Mouse (Mus musculus) effector memory CD4-positive, alpha-beta T cell, adult 5 months (primary cell): ENCODE measurements around the gene Rpl18a. TPM values are rescaled to one million over a fixed set of nuclear protein-coding genes. Genes with fewer than 3 reads are reported as not detected.

ENCODE experiments used
- polyA plus RNA-seq: library from polyadenylated mRNA; unstranded; fragments of 100-300 nt; shearing (Covaris generic); gene quantifications from one replicate; pipeline ENCODE4 v1.2.1, GENCODE M21; 2017

Rpl18a gene
- polyA plus RNA-seq: 6,861 TPM

GRCm38 (mm10) chr8:70897021-70897680 lies at the start of gene Rpl18a:
TSS of gene Rpl18a (minus strand) at chr8:70897412.

GRCm38 (mm10) chr8:70905831-70906736 lies 8.9 kb upstream of the Rpl18a start, which contains the start of gene Map1s:
TSS of gene Map1s (plus strand) at chr8:70905932.

GRCm38 (mm10) chr8:70892022-70892895 lies 5.0 kb downstream of the Rpl18a start, which contains the start of gene Slc5a5:
TSS of gene Slc5a5 (minus strand) at chr8:70892757.

GRCm38 (mm10) chr8:70873364-70873985 lies 23.7 kb downstream of the Rpl18a start, which contains the start of gene Ccdc124:
TSS of gene Ccdc124 (minus strand) at chr8:70873935.

GRCm38 (mm10) chr8:70862824-70863641 lies 34.2 kb downstream of the Rpl18a start, which contains the start of gene Kcnn1:
TSS of gene Kcnn1 (minus strand) at chr8:70863258.

Other genes starting within 250 kb of the Rpl18a start
- 1.1 TPM for gene Pgpep1, start 237.0 kb downstream of the Rpl18a start, polyA plus RNA-seq
- gene Lsm4, start 224.2 kb downstream of the Rpl18a start, polyA plus RNA-seq: 250 TPM
- gene Jund, start 198.5 kb downstream of the Rpl18a start, polyA plus RNA-seq: 1,956 TPM
- gene Iqcn, start 194.0 kb downstream of the Rpl18a start, polyA plus RNA-seq: 0.11 TPM
- not detected for gene Gm3336, start 178.9 kb downstream of the Rpl18a start, polyA plus RNA-seq
- gene Pde4c, start 173.7 kb downstream of the Rpl18a start, polyA plus RNA-seq: not detected
- gene Rab3a, start 142.7 kb downstream of the Rpl18a start, polyA plus RNA-seq: 2.3 TPM
- 35.0 TPM for gene Mpv17l2, start 136.5 kb downstream of the Rpl18a start, polyA plus RNA-seq
- gene Pik3r2, start 120.7 kb downstream of the Rpl18a start, polyA plus RNA-seq: 19.7 TPM
- gene Mast3, start 92.4 kb downstream of the Rpl18a start, polyA plus RNA-seq: 102 TPM
- gene Il12rb1, start 89.0 kb downstream of the Rpl18a start, polyA plus RNA-seq: 29.0 TPM
- 27.6 TPM for gene Arrdc2, start 57.7 kb downstream of the Rpl18a start, polyA plus RNA-seq
- not detected for gene Kcnn1, start 34.2 kb downstream of the Rpl18a start, polyA plus RNA-seq
- gene Ccdc124, start 23.5 kb downstream of the Rpl18a start, polyA plus RNA-seq: 58.5 TPM
- not detected for gene Slc5a5, start 4.7 kb downstream of the Rpl18a start, polyA plus RNA-seq
- 51.3 TPM for gene Map1s, start 8.5 kb upstream of the Rpl18a start, polyA plus RNA-seq